11 mouse cellular contexts compared by ENCODE assay signal in the genomic region with DNA sequence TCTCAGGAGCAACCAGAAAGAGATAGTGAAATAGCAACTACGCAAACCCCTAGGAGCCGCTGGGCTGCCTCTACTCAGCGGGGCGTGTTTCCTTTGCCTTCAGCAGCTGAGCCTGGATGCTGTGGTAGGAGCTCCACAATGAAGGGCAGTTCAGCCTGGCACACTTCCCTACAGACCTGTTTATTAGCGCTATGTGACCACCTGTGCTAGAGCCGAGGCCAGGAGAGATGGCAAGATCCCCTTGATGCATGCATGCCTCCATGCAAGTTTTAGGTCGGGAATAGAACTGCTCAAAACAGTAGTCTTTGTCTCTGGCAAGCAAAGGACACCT.
A peak's percentile ranks its signal among the peaks of the same experiment; 100 is the strongest.
DNase-seq lines count a peak whose midpoint lies in the region; ATAC-seq lines count a peak whose summit lies in the region.
"Had no signal": no experiment of that assay in that cellular context is flagged by ENCODE, and none has a peak within 500 bp of the region (broad histone marks: within the 10 kb centered on the region; RNA-seq: fewer than 3 reads in every experiment).

No protein-coding gene starts in this region.

- WGBS in forebrain, embryonic 10.5 days: 73% methylated on average over 7 of the region's 7 CpGs
- WGBS in forebrain, embryonic 13.5 days: 59% methylated on average over 7 of the region's 7 CpGs
- WGBS in kidney, embryonic 14.5 days: 75% methylated on average over 7 of the region's 7 CpGs
- WGBS in hindbrain, embryonic 14.5 days: 53% methylated on average over 7 of the region's 7 CpGs

- no peak overlapping the region for H3K4me3 ChIP-seq in forebrain, embryonic 10.5 days
- no peak overlapping the region for H3K4me3 ChIP-seq in forebrain, embryonic 13.5 days
- no peak overlapping the region for H3K4me3 ChIP-seq in kidney, embryonic 14.5 days (ENCODE audit: low read length)
- no peak overlapping the region for H3K4me3 ChIP-seq in hindbrain, embryonic 14.5 days (replicated peaks; ENCODE audit: low read length)
- H3K4me3 ChIP-seq: layer of hippocampus, adult 2 months had no signal

- peaks cover 30% of the 10 kb centered on the region for H3K4me1 ChIP-seq in forebrain, embryonic 10.5 days
- peaks cover 21% of the 10 kb centered on the region for H3K4me1 ChIP-seq in forebrain, embryonic 13.5 days
- peaks cover 10% of the 10 kb centered on the region; the same call in 1 of the 2 replicates for H3K4me1 ChIP-seq in kidney, embryonic 14.5 days (ENCODE audit: control insufficient read depth, insufficient read depth, low read length)
- H3K4me1 ChIP-seq in hindbrain, embryonic 14.5 days (replicated peaks; ENCODE audit: control insufficient read depth, insufficient read depth, low read length): peaks cover 22% of the 10 kb centered on the region

- no peak; the same call in 1 of the 2 replicates for ATAC-seq in forebrain, embryonic 13.5 days
- peak; percentile 9; the same call in 1 of the 2 replicates for ATAC-seq in kidney, embryonic 14.5 days (ENCODE audit: low FRiP score, low TSS enrichment)
- peak; percentile 47; the same call in 1 of the 2 replicates for ATAC-seq in hindbrain, embryonic 14.5 days (ENCODE audit: low FRiP score)
- no peak for ATAC-seq in megakaryocyte, adult 5-6 weeks (ENCODE audit: poor library complexity, severe bottlenecking)

- no peaks in the 10 kb centered on the region for H3K27me3 ChIP-seq in forebrain, embryonic 10.5 days (ENCODE audit: poor library complexity, severe bottlenecking)
- H3K27me3 ChIP-seq in forebrain, embryonic 13.5 days: no peaks in the 10 kb centered on the region
- no peaks in the 10 kb centered on the region for H3K27me3 ChIP-seq in kidney, embryonic 14.5 days (ENCODE audit: control insufficient read depth, insufficient read depth, low read length)
- H3K27me3 ChIP-seq in hindbrain, embryonic 14.5 days (ENCODE audit: control insufficient read depth, insufficient read depth, low read length): no peaks in the 10 kb centered on the region

- H3K9me3 ChIP-seq in forebrain, embryonic 10.5 days: 0 out of 2 replicates have a peak, but pooled peaks cover 4% of the 10 kb centered on the region
- no peaks in the 10 kb centered on the region for H3K9me3 ChIP-seq in forebrain, embryonic 13.5 days (replicated peaks)
- H3K9me3 ChIP-seq in kidney, embryonic 14.5 days (ENCODE audit: control insufficient read depth, low read length): no peaks in the 10 kb centered on the region
- no peaks in the 10 kb centered on the region for H3K9me3 ChIP-seq in hindbrain, embryonic 14.5 days (ENCODE audit: control insufficient read depth, low read length)

- H3K4me2 ChIP-seq in forebrain, embryonic 13.5 days: no peak overlapping the region
- H3K4me2 ChIP-seq in kidney, embryonic 14.5 days (replicated peaks; ENCODE audit: low read depth, low read length): no peak overlapping the region
- no peak overlapping the region for H3K4me2 ChIP-seq in hindbrain, embryonic 14.5 days (replicated peaks)

- H3K27ac ChIP-seq in forebrain, embryonic 10.5 days: peak overlapping the region; percentile 13; the same call in 1 of the 2 replicates
- no peak overlapping the region for H3K27ac ChIP-seq in forebrain, embryonic 13.5 days
- H3K27ac ChIP-seq in kidney, embryonic 14.5 days (ENCODE audit: low read depth, low read length): no peak overlapping the region
- H3K27ac ChIP-seq in hindbrain, embryonic 14.5 days: no peak overlapping the region

- no peaks in the 10 kb centered on the region for H3K36me3 ChIP-seq in forebrain, embryonic 10.5 days (replicated peaks)
- H3K36me3 ChIP-seq in forebrain, embryonic 13.5 days (ENCODE audit: poor library complexity, severe bottlenecking): no peaks in the 10 kb centered on the region
- H3K36me3 ChIP-seq in kidney, embryonic 14.5 days (ENCODE audit: control insufficient read depth, insufficient read depth, low read length): no peaks in the 10 kb centered on the region
- H3K36me3 ChIP-seq in hindbrain, embryonic 14.5 days (replicated peaks; ENCODE audit: control insufficient read depth, insufficient read depth): no peaks in the 10 kb centered on the region

- H3K9ac ChIP-seq in forebrain, embryonic 13.5 days: no peak overlapping the region
- no peak overlapping the region for H3K9ac ChIP-seq in kidney, embryonic 14.5 days (ENCODE audit: low read depth, low read length)
- H3K9ac ChIP-seq in hindbrain, embryonic 14.5 days: no peak overlapping the region

- DNase-seq in forebrain, embryonic 10.5 days (ENCODE audit: extremely low spot score, low spot score): no peak
- DNase-seq in kidney, postnatal 36 days: no peak
- DNase-seq in cerebellum, adult 8-10 months: peak; percentile 49
- DNase-seq in hindbrain, embryonic 14.5 days (ENCODE audit: low spot score): no peak
- DNase-seq in adrenal gland, adult 8-10 months: no peak
- DNase-seq: gastrocnemius, postnatal 14 days; right cerebral cortex, postnatal 4 days had no signal

Comparison
In these comparisons a context has a peak if more than half of its experiments do, and no peak if none do; other contexts are left out.
1. ATAC-seq: peak in kidney, embryonic 14.5 days (single experiment) and hindbrain, embryonic 14.5 days (single experiment); none in forebrain, embryonic 13.5 days (single experiment) and megakaryocyte, adult 5-6 weeks (single experiment).